Mouse (Mus musculus): ENCODE measurements around the gene Mmrn2.

- TF ChIP-seq CTCF (conservative IDR thresholded peaks at IDR 0.05; ENCODE audit: insufficient read depth, insufficient read length, low read depth, low read length) = no peak
- no peak for TF ChIP-seq POLR2A (IDR thresholded peaks at IDR 0.05; ENCODE audit: low read depth, low read length)
Observed at GRCm38 (mm10) chr14:34402871-34403270, 27.6 kb downstream of the Mmrn2 start.
